Mouse (Mus musculus) liver, embryonic 14.5 days (tissue): Measurements from ENCODE around the gene Nme7. TPM values are rescaled to one million over a fixed set of nuclear protein-coding genes. Genes with fewer than 3 reads are reported as not detected.

Experiments
- ATAC-seq: fragments of 200-750 bp; cut with Nextera tagmentation; 2 replicates; pipeline ENCODE4 v1.8.0; 2017; ENCODE audit warnings: moderate number of reproducible peaks, mild to moderate bottlenecking, moderate library complexity; ENCODE audit not compliant: insufficient read depth
- DNase-seq, 3 experiments: peaks; one replicate each; pipeline ENCODE4 v3.0.0-alpha.2; 2012 to 2013; ENCODE audit warnings: low read depth in 3 of 3, low spot score in 3 of 3
- H3K27ac ChIP-seq: fragments of 300-500 bp; sonication (generic); 2 replicates; pipeline ENCODE4 v1.5.1; 2014; ENCODE audit warnings: moderate library complexity, mild to moderate bottlenecking, control low read depth, inconsistent platforms
- H3K27me3 ChIP-seq: fragments of 300-500 bp; sonication (generic); 2 replicates; pipeline ENCODE4 v1.6.1; 2014; ENCODE audit warnings: mild to moderate bottlenecking, low read length, moderate library complexity; ENCODE audit not compliant: control insufficient read depth, insufficient read depth
- H3K36me3 ChIP-seq: fragments of 300-500 bp; sonication (generic); replicated peaks from 2 replicates; pipeline ENCODE4 v1.6.1; 2014; ENCODE audit warnings: low read depth; ENCODE audit not compliant: control insufficient read depth, insufficient read depth
- H3K4me1 ChIP-seq, 2 experiments: fragments of 200-500 bp in 1 of 2; fragments of 300-500 bp in 1 of 2; sonication (generic) in 1 of 2; replicated peaks; 2 replicates each; pipeline ENCODE4 v1.6.1; 2012 to 2014; ENCODE audit warnings: antibody characterized with exemption in 1 of 2, inconsistent platforms in 1 of 2, low read length in 1 of 2; ENCODE audit not compliant: control insufficient read depth in 2 of 2, insufficient read depth in 2 of 2
- H3K4me2 ChIP-seq: fragments of 300-500 bp; sonication (generic); 2 replicates; pipeline ENCODE4 v1.6.1; 2014; ENCODE audit warnings: low read depth, mild to moderate bottlenecking, control low read depth, moderate library complexity
- H3K4me3 ChIP-seq, 2 experiments: fragments of 200-500 bp in 1 of 2; fragments of 300-500 bp in 1 of 2; sonication (generic) in 1 of 2; 2 replicates each; pipeline ENCODE4 v1.5.1; 2012 to 2014; ENCODE audit warnings: low read depth in 2 of 2, low read length in 2 of 2, mild to moderate bottlenecking in 2 of 2, control low read depth in 1 of 2, inconsistent platforms in 1 of 2, moderate library complexity in 1 of 2; ENCODE audit not compliant: insufficient read depth in 1 of 2
- H3K9ac ChIP-seq: fragments of 300-500 bp; sonication (generic); replicated peaks from 2 replicates; pipeline ENCODE4 v1.6.1; 2014; ENCODE audit warnings: mild to moderate bottlenecking, control low read depth, moderate library complexity
- H3K9me3 ChIP-seq: fragments of 300-500 bp; sonication (generic); 2 replicates; pipeline ENCODE4 v1.6.1; 2016; ENCODE audit warnings: low read length, mixed read lengths; ENCODE audit not compliant: control insufficient read depth
- CTCF ChIP-seq: IDR thresholded peaks from 2 replicates; pipeline ENCODE4 v1.5.1; 2016; ENCODE audit warnings: antibody characterized with exemption, low read depth, control low read depth
- EP300 ChIP-seq: IDR thresholded peaks from 2 replicates; pipeline ENCODE4 v1.6.1; 2016; ENCODE audit warnings: antibody characterized with exemption, low read depth
- WGBS: fragments of 180-500 bp; shearing (Covaris S2); extraction: QIAGEN DNeasy Blood & Tissue Kit; methylation state at CpG from one replicate; pipeline ENCODE4 v1.1.7; 2014; ENCODE audit not compliant: insufficient replicate concordance; 5-methylcytosine and 5-hydroxymethylcytosine counted together
- polyA plus RNA-seq, 2 experiments: library from polyadenylated mRNA; depleted of rRNA in 1 of 2; stranded (reverse) in 1 of 2; unstranded in 1 of 2; fragments of >200 nt; fragmentation: Nextera tagmentation in 1 of 2; extraction: Ambion mirVana in 1 of 2; gene quantifications; 2 replicates each; pipeline versions ENCODE4 v1.2.1 to v1.2.3; 2012 to 2014

The Nme7 gene
- polyA plus RNA-seq, 2 experiments = 6.4 to 13.0 TPM

DNA sequence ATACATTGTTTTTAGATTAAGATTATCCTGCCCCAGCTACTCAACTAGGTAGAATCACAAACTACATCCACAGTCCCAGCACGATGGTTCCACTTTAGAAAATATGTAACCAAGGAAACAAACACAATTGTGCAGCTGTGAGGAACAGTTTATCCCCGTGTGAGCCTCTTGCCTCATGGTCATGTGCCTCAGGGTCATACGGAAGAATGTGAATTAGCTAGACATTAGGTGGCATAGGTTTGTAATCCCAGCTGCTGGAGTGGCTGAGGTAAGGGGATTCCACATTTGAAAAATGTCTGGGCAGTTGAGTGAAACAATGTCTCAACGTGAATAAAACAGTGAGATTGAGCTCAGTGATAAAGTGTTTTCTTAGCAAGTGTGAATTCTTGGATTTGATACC lies 93.8 kb downstream of the Nme7 start:
- Histone ChIP-seq H3K27ac (no peak overlapping the region), H3K4me2 (no peak overlapping the region), H3K9me3 (no peaks in the 10 kb centered on the region), H3K36me3 (no peaks in the 10 kb centered on the region), H3K4me1 (no peaks in the 10 kb centered on the region), H3K4me3 (no peak overlapping the region), H3K9ac (no peak overlapping the region), H3K27me3 (no peaks in the 10 kb centered on the region)
- 49% methylated on average over 4 of the region's 4 CpGs for WGBS
- no peak for ATAC-seq
- no peak for DNase-seq
- TF ChIP-seq EP300 (no peak), CTCF (no peak)

DNA sequence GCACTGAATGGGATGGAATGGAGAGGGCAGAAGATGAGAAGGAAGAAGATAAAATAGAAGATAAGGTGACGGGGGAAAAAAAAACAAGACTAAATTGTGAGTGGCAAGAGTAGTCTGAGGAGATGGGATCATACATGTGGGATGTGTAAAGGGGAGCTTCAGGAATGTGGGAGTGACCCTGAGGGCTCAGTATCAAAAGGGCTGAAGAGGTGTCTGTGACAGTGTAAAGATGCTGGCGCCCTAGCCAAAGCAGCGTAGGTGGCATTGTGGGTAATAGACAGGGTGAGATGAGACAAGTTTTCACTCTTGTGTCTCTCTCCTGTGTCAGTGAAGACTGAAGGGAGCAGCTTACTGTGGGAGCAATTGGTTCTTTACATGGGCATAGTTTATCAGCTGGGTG lies 95.7 kb downstream of the Nme7 start:
- WGBS = 76% methylated on average over 3 of the region's 3 CpGs
- no peaks in the 10 kb centered on the region for H3K4me1 ChIP-seq
- DNase-seq = no peak
- no peak overlapping the region for H3K4me3 ChIP-seq
- H3K27me3 ChIP-seq = no peaks in the 10 kb centered on the region
- no peak for ATAC-seq
- TF ChIP-seq CTCF (no peak), EP300 (no peak)
- no peak overlapping the region for H3K9ac ChIP-seq
- no peak overlapping the region for H3K4me2 ChIP-seq
- H3K36me3 ChIP-seq = no peaks in the 10 kb centered on the region
- no peaks in the 10 kb centered on the region for H3K9me3 ChIP-seq
- no peak overlapping the region for H3K27ac ChIP-seq

DNA sequence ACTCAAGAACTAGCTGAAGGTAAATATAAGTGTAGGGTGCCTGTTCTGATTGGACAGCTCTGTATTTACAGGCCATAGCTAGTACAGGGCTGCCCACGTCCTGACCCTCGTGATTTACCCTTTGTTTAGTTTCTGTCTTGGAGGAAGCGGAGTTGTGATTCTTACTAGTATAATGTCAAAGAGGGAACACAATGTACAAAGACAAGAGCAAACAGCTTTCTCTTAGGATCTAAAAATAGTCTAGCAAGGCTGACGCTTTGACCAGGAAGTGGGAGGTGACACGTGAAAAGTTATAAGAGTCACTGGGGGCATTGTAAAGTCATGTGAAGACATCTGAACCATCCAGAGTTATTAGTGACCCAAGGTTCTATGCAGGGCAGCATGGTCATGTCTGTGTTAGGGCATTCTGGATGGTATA lies 101.5 kb downstream of the Nme7 start:
- H3K27me3 ChIP-seq = no peaks in the 10 kb centered on the region
- DNase-seq (no peak), ATAC-seq (no peak)
- H3K36me3 ChIP-seq = no peaks in the 10 kb centered on the region
- H3K4me1 ChIP-seq = peaks cover 0 to 2% of the 10 kb centered on the region in 2 experiments; a peak in 1 of 4 replicates
- TF ChIP-seq EP300 = no peak
- TF ChIP-seq CTCF = no peak
- no peak overlapping the region for H3K4me2 ChIP-seq
- no peak overlapping the region for H3K9ac ChIP-seq
- no peaks in the 10 kb centered on the region for H3K9me3 ChIP-seq
- 36% methylated on average over 5 of the region's 5 CpGs for WGBS
- H3K4me3 ChIP-seq = no peak overlapping the region
- no peak overlapping the region for H3K27ac ChIP-seq

DNA sequence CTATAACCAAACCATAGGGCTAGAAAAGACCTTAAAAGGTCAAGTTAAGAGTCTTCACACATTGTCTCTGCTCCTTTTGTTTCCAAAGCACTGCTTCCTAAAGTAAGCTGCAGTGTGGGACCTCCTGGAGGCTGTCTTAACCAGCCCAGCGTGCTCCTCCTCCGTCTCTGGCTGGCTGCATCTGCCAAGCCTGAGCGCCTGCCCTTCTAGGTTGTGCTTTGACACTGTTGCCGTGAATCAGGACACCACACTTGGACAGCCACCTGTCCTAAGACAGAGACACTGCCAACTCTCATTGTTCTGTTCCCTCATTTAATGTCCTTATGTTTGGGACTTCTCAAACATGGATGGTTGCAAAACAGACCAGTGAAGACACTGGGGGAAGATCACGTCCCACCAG lies 102.6 kb downstream of the Nme7 start:
- Histone ChIP-seq H3K4me3 (no peak overlapping the region), H3K27ac (no peak overlapping the region), H3K27me3 (no peaks in the 10 kb centered on the region), H3K4me1 (peaks cover 0 to 2% of the 10 kb centered on the region in 2 experiments; a peak in 2 of 4 replicates), H3K9ac (no peak overlapping the region), H3K4me2 (no peak overlapping the region), H3K9me3 (no peaks in the 10 kb centered on the region), H3K36me3 (no peaks in the 10 kb centered on the region)
- TF ChIP-seq CTCF (no peak), EP300 (no peak)
- WGBS = 62% methylated on average over 5 of the region's 5 CpGs
- ATAC-seq (no peak), DNase-seq (no peak)

DNA sequence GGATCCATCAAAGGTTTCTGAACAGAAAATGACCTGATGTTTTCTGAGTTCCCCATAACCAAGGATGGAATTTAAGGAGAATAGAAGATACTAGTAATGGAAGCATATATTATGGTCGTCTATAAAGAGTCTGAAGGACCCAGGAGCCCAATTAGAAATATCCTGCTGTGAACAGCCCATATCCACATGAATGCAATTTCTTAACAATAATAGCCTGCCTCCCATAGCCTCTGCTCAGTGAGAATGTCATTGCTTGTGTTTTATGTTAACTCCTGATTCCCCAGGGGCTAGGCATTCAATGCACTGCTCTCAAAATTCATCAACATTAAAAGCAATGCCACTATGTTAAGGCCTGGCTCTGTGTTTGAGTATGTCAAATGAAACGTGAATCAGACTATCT lies 104.7 kb downstream of the Nme7 start:
- 57% methylated on average over 2 of the region's 2 CpGs for WGBS
- DNase-seq (no peak), ATAC-seq (no peak)
- no peak overlapping the region for H3K27ac ChIP-seq
- no peaks in the 10 kb centered on the region for H3K9me3 ChIP-seq
- no peak overlapping the region for H3K9ac ChIP-seq
- H3K36me3 ChIP-seq = no peaks in the 10 kb centered on the region
- H3K4me3 ChIP-seq = no peak overlapping the region
- H3K4me1 ChIP-seq = peaks cover 0 to 2% of the 10 kb centered on the region in 2 experiments; a peak in 2 of 4 replicates
- TF ChIP-seq EP300 (no peak), CTCF (no peak)
- no peak overlapping the region for H3K4me2 ChIP-seq
- no peaks in the 10 kb centered on the region for H3K27me3 ChIP-seq
